Mouse (Mus musculus) retina, postnatal 1 day (tissue): ENCODE data around the gene Cyp4f40.
"Not testable (repeated sequence)": the region's sequence is repeated elsewhere in the genome, so short reads cannot be mapped to it uniquely, and the experiment has no call there.

Experiments
- DNase-seq: peaks from one replicate; pipeline ENCODE4 v3.0.0-alpha.2; 2012

Gene Cyp4f40

GRCm38 (mm10) chr17:32658712-32659111 is at the start of gene Cyp4f40:
Cyp4f40 (plus strand) TSS chr17:32658900.
- DNase-seq: peak; percentile 15

- DNase-seq: not testable (repeated sequence)
Measured at GRCm38 (mm10) chr17:32610231-32610630, 48.5 kb upstream of the Cyp4f40 start.

- DNase-seq: no peak
Measured at GRCm38 (mm10) chr17:32610896-32611295, 47.8 kb upstream of the Cyp4f40 start.

GRCm38 (mm10) chr17:32612417-32612816 is 46.3 kb upstream of the Cyp4f40 start:
- DNase-seq: no peak

- DNase-seq: no peak
Measured at GRCm38 (mm10) chr17:32617252-32617651, 41.4 kb upstream of the Cyp4f40 start.

- not testable (repeated sequence) for DNase-seq
Measured at GRCm38 (mm10) chr17:32621018-32621417, 37.7 kb upstream of the Cyp4f40 start, which contains the start of gene Cyp4f37. Cyp4f37 (plus strand) TSS chr17:32621309.

- not testable (repeated sequence) for DNase-seq
Measured at GRCm38 (mm10) chr17:32629726-32630125, 29.0 kb upstream of the Cyp4f40 start.

- DNase-seq: no peak
Measured at GRCm38 (mm10) chr17:32631936-32632335, 26.8 kb upstream of the Cyp4f40 start.

GRCm38 (mm10) chr17:32634242-32634971 is 24.3 kb upstream of the Cyp4f40 start:
- not testable (repeated sequence) for DNase-seq

- DNase-seq: peak; percentile 92
Measured at GRCm38 (mm10) chr17:32634972-32635314, 23.8 kb upstream of the Cyp4f40 start.

- no peak for DNase-seq
Measured at GRCm38 (mm10) chr17:32636341-32636740, 22.4 kb upstream of the Cyp4f40 start.

- DNase-seq: no peak
Measured at GRCm38 (mm10) chr17:32637151-32637550, 21.5 kb upstream of the Cyp4f40 start.

GRCm38 (mm10) chr17:32646631-32647030 is 12.1 kb upstream of the Cyp4f40 start:
- DNase-seq: no peak

- no peak for DNase-seq
Measured at GRCm38 (mm10) chr17:32653860-32654259, 4.8 kb upstream of the Cyp4f40 start.

- DNase-seq: no peak
Measured at GRCm38 (mm10) chr17:32657041-32657440, 1.7 kb upstream of the Cyp4f40 start.

- DNase-seq: no peak
Measured at GRCm38 (mm10) chr17:32658246-32658645, 454 bp upstream of the Cyp4f40 start.

- no peak for DNase-seq
Measured at GRCm38 (mm10) chr17:32673976-32674375, 15.3 kb downstream of the Cyp4f40 start.

- DNase-seq: peak; percentile 6
Measured at GRCm38 (mm10) chr17:32676040-32676635, 17.4 kb downstream of the Cyp4f40 start.

- DNase-seq: peak; percentile 60
Measured at GRCm38 (mm10) chr17:32680404-32680803, 21.7 kb downstream of the Cyp4f40 start.

GRCm38 (mm10) chr17:32685048-32685750 is 26.5 kb downstream of the Cyp4f40 start, which contains the start of gene Cyp4f15:
Cyp4f15 (plus strand) TSS chr17:32685627.
- DNase-seq: peak; percentile 1

GRCm38 (mm10) chr17:32686722-32687121 is 28.0 kb downstream of the Cyp4f40 start:
- no peak for DNase-seq

GRCm38 (mm10) chr17:32690959-32691358 is 32.3 kb downstream of the Cyp4f40 start:
- no peak for DNase-seq

- peak; percentile 1 for DNase-seq
Measured at GRCm38 (mm10) chr17:32702826-32703225, 44.1 kb downstream of the Cyp4f40 start.

- DNase-seq: not testable (repeated sequence)
Measured at GRCm38 (mm10) chr17:32710541-32710940, 51.8 kb downstream of the Cyp4f40 start.
